8 mouse cellular contexts compared by ENCODE assay signal in the genomic region with DNA sequence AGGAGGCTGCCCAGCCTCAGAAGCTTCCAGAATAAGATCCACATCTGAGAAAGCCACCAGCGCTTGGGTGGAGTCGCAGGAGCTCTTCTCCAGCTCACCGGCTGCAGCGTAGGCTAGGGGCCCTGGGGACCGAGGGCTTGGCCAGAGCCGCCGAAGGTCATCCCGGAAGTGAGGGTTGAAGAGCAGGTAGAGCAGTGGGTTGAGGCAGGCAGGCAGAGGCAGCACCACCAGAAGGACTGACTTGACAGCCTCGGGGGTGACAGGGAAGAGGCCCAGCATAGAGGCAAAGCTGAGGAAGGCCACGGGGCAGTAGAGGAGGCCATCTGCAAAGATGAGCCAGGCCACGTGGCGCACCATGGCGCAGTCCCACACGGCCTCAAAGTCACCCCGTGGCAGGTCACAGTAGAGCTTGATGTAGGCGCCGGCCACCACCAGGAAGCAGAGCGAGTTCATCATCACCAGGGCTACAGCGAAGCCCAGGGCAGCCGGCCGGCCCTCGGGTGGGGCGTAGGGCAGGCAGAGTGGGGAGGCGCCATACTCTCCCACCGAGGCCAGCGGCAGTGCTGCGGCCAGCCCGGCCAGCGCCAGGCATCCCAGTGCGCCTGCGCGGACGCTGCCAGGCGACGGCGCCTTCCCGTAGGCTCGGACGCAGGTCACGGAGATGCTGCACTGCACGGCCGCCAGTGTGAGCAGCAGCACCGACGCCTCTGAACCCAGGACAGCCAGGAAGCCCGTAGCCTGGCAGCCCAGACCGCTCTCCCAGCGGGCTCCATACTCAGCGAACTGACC. TPM values are rescaled to one million over a fixed set of nuclear protein-coding genes. Genes with fewer than 3 reads are reported as not detected.
DNase-seq lines count a peak whose midpoint lies in the region; ATAC-seq and TF ChIP-seq lines count a peak whose summit lies in the region.

No protein-coding gene starts in this region.

- no peaks in the 10 kb centered on the region for H3K36me3 ChIP-seq in forebrain, postnatal 0 days (ENCODE audit: insufficient read depth)
- no peaks in the 10 kb centered on the region for H3K36me3 ChIP-seq in hindbrain, embryonic 12.5 days
- no peaks in the 10 kb centered on the region for H3K36me3 ChIP-seq in lung, embryonic 16.5 days (ENCODE audit: control insufficient read depth, insufficient read depth, low read length)

- WGBS in cerebellum, adult 2 months: 28% methylated on average over 48 of the region's 48 CpGs
- WGBS in forebrain, postnatal 0 days: 34% methylated on average over 47 of the region's 48 CpGs
- 32% methylated on average over 48 of the region's 48 CpGs for WGBS in hindbrain, embryonic 12.5 days
- WGBS in lung, embryonic 16.5 days: 30% methylated on average over 48 of the region's 48 CpGs

- peak; percentile 80 for ATAC-seq in forebrain, postnatal 0 days
- peak; percentile 87 for ATAC-seq in hindbrain, embryonic 12.5 days (ENCODE audit: low FRiP score)
- ATAC-seq in lung, embryonic 16.5 days (ENCODE audit: low read depth): peak; percentile 84

- DNase-seq in R1 (ENCODE audit: low read depth, low spot score): peak; percentile 36
- DNase-seq in cerebellum, adult 2 months: peak; percentile 69 to 70
- DNase-seq in forebrain, postnatal 0 days: peak; percentile 72
- DNase-seq in layer of hippocampus, postnatal 25 days (ENCODE audit: extremely low spot score in 1 of 2, low spot score in 1 of 2): peak; percentile 17 to 52
- DNase-seq in ovary, adult 18-20 months (ENCODE audit: low spot score): peak; percentile 50
- peak; percentile 49 for DNase-seq in yolk sac, embryonic 10.5 days (ENCODE audit: low spot score)

- H3K27me3 ChIP-seq in cerebellum, adult 2 months (ENCODE audit: control insufficient read depth, insufficient read depth, low read length): no peaks in the 10 kb centered on the region
- H3K27me3 ChIP-seq in forebrain, postnatal 0 days (ENCODE audit: insufficient read depth, low read length): no peaks in the 10 kb centered on the region
- H3K27me3 ChIP-seq in hindbrain, embryonic 12.5 days: peaks cover 11% of the 10 kb centered on the region
- peaks cover 28% of the 10 kb centered on the region for H3K27me3 ChIP-seq in lung, embryonic 16.5 days (ENCODE audit: control insufficient read depth, insufficient read depth, low read depth, low read length)

- no peaks in the 10 kb centered on the region for H3K4me1 ChIP-seq in cerebellum, adult 2 months (ENCODE audit: control insufficient read depth, insufficient read depth, low read length)
- H3K4me1 ChIP-seq in forebrain, postnatal 0 days (ENCODE audit: insufficient read depth): 0 out of 2 replicates have a peak, but pooled peaks cover 2% of the 10 kb centered on the region
- H3K4me1 ChIP-seq in hindbrain, embryonic 12.5 days: peaks cover 12% of the 10 kb centered on the region; the same call in 1 of the 2 replicates
- H3K4me1 ChIP-seq in lung, embryonic 16.5 days (replicated peaks; ENCODE audit: control insufficient read depth, insufficient read depth, low read length): peaks cover 9% of the 10 kb centered on the region

- TF ChIP-seq POLR2A in cerebellum, adult 2 months (IDR thresholded peaks at IDR 0.05; ENCODE audit: borderline replicate concordance, insufficient read depth, low read length): 0 out of 2 replicates have a peak, but pooled peaks have one; percentile 30

- H3K27ac ChIP-seq in cerebellum, adult 2 months (ENCODE audit: insufficient read depth, low read length): no peak overlapping the region
- H3K27ac ChIP-seq in forebrain, postnatal 0 days (ENCODE audit: low read depth, low read length): no peak overlapping the region
- H3K27ac ChIP-seq in hindbrain, embryonic 12.5 days: no peak overlapping the region
- no peak overlapping the region for H3K27ac ChIP-seq in lung, embryonic 16.5 days (ENCODE audit: low read length)

- H3K9ac ChIP-seq in forebrain, postnatal 0 days: peak overlapping the region; percentile 52
- H3K9ac ChIP-seq in hindbrain, embryonic 12.5 days: peak overlapping the region; percentile 69
- peak overlapping the region; percentile 54 for H3K9ac ChIP-seq in lung, embryonic 16.5 days (ENCODE audit: low read length)

- peak overlapping the region; percentile 94 for H3K4me2 ChIP-seq in forebrain, postnatal 0 days (ENCODE audit: low read depth)
- peak overlapping the region; percentile 92 for H3K4me2 ChIP-seq in hindbrain, embryonic 12.5 days (replicated peaks)
- H3K4me2 ChIP-seq in lung, embryonic 16.5 days (ENCODE audit: low read depth, low read length): peak overlapping the region; percentile 84

- no peak for TF ChIP-seq CTCF in cerebellum, adult 2 months (IDR thresholded peaks at IDR 0.05; ENCODE audit: borderline replicate concordance, insufficient read depth, low read depth, low read length)
- TF ChIP-seq CTCF in forebrain, postnatal 0 days (IDR thresholded peaks at IDR 0.05; ENCODE audit: low read depth): no peak

- no peaks in the 10 kb centered on the region for H3K9me3 ChIP-seq in forebrain, postnatal 0 days (ENCODE audit: low read length)
- no peaks in the 10 kb centered on the region for H3K9me3 ChIP-seq in hindbrain, embryonic 12.5 days (replicated peaks)
- no peaks in the 10 kb centered on the region for H3K9me3 ChIP-seq in lung, embryonic 16.5 days (ENCODE audit: control insufficient read depth, low read length)

- H3K4me3 ChIP-seq in cerebellum, adult 2 months (replicated peaks; ENCODE audit: insufficient read depth, low read depth, low read length): peak overlapping the region; percentile 37
- peak overlapping the region; percentile 45 for H3K4me3 ChIP-seq in forebrain, postnatal 0 days (ENCODE audit: low read depth, low read length)
- peak overlapping the region; percentile 45 for H3K4me3 ChIP-seq in hindbrain, embryonic 12.5 days
- peak overlapping the region; percentile 45 for H3K4me3 ChIP-seq in lung, embryonic 16.5 days (ENCODE audit: low read length)

RNA-seq across cellular contexts. Expression of gene Ube2t, which starts 25.0 kb away (rescaled TPM):
- 2.7 and 3.5 TPM in 2 replicates for polyA plus RNA-seq in cerebellum, adult 2 months (2012; rRNA removed)
- total RNA-seq in forebrain, postnatal 0 days (2014; rRNA removed): 5.7 and 5.8 TPM in 2 replicates
- polyA plus RNA-seq in forebrain, postnatal 0 days (2015; fragmentation: Nextera tagmentation; extraction: Ambion mirVana): 8.7 and 9.0 TPM in 2 replicates
- 26.6 and 30.8 TPM in 2 replicates for polyA plus RNA-seq in hindbrain, embryonic 12.5 days (2016; fragmentation: Nextera tagmentation; extraction: Ambion mirVana)
- total RNA-seq in layer of hippocampus, postnatal 25 days (2021): 1 to 10 TPM; 2.0 to 2.4 TPM
- 41.8 and 43.2 TPM in 2 replicates for polyA plus RNA-seq in lung, embryonic 16.5 days (2015; fragmentation: Nextera tagmentation; extraction: Ambion mirVana)

RNA-seq across cellular contexts. Expression of gene Ppp1r12b, which starts 31.6 kb away (rescaled TPM):
- polyA plus RNA-seq in cerebellum, adult 2 months (2012; rRNA removed): 22.2 and 23.8 TPM in 2 replicates
- 35.1 and 39.9 TPM in 2 replicates for total RNA-seq in forebrain, postnatal 0 days (2014; rRNA removed)
- polyA plus RNA-seq in forebrain, postnatal 0 days (2015; fragmentation: Nextera tagmentation; extraction: Ambion mirVana): 8.3 and 12.4 TPM in 2 replicates
- polyA plus RNA-seq in hindbrain, embryonic 12.5 days (2016; fragmentation: Nextera tagmentation; extraction: Ambion mirVana): 12.7 and 13.2 TPM in 2 replicates
- total RNA-seq in layer of hippocampus, postnatal 25 days (2021): 10 to 100 TPM; 68.5 to 75.8 TPM
- 10.3 and 10.5 TPM in 2 replicates for polyA plus RNA-seq in lung, embryonic 16.5 days (2015; fragmentation: Nextera tagmentation; extraction: Ambion mirVana)
